Mouse (Mus musculus): Measurements from ENCODE around the gene Mob4. TPM values are rescaled to one million over a fixed set of nuclear protein-coding genes. Genes with fewer than 3 reads are reported as not detected.

The Mob4 gene
- polyA plus RNA-seq, 1 experiment from 2014 or later, result 144 TPM

DNA sequence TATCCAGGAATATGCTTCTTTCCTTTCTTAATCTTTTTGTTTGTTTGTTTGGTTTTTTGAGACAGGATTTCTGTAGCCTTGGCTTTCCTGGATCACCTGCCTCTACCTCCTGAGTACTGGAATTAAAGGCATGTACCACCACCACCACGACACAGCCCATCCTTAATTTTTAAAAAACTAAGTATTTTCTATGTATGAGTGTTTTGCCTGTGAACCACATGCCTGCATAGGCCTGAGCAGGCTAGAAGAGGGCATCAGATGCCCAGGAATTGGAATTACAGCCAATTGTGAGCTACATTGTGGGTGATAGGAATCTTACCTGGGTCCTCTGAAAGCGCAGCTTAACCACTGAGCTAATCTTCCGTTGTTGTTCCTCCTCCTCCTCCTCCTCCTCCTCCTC is 3.3 kb downstream of the Mob4 start:
- 90% methylated on average over 3 of the region's 3 CpGs for WGBS
- no peaks in the 10 kb centered on the region for H3K27me3 ChIP-seq (replicated peaks)
- no peaks in the 10 kb centered on the region for H3K9me3 ChIP-seq
- ATAC-seq (ENCODE audit: insufficient read depth, low FRiP score, low read depth), result no peak
- H3K36me3 ChIP-seq, result peaks cover 4% of the 10 kb centered on the region; the same call in 1 of the 2 replicates
- H3K4me3 ChIP-seq (replicated peaks), result no peak overlapping the region
- no peak overlapping the region for H3K9ac ChIP-seq
- H3K27ac ChIP-seq, result no peak overlapping the region
- H3K4me2 ChIP-seq, result no peak overlapping the region
- peaks cover 5% of the 10 kb centered on the region for H3K4me1 ChIP-seq

DNA sequence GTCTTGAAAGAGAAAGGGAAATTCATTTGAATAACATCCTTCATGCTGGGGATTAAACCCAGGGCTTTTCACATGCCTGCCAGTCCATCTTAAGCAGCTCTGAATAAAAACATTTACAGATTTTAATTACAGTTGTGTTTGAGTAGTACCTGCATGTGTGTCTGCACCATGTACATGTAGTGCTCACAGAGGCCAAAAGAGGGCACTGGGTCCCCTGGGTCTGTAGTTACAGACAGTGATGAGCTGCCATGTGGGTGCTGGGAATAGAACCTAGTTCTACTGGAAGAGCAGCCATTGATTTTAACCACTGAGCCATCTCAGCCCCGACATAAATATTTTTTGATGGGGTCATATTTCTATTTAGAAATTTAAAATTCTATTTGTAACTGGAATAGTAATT is 4.8 kb downstream of the Mob4 start:
- Histone ChIP-seq H3K4me2 (no peak overlapping the region), H3K36me3 (peaks cover 12% of the 10 kb centered on the region; the same call in 1 of the 2 replicates), H3K9ac (no peak overlapping the region), H3K27ac (no peak overlapping the region), H3K4me1 (peaks cover 5% of the 10 kb centered on the region), H3K9me3 (no peaks in the 10 kb centered on the region), H3K4me3 (replicated peaks) (no peak overlapping the region), H3K27me3 (replicated peaks) (no peaks in the 10 kb centered on the region)
- WGBS, result 92% methylated on average over 1 of the region's 1 CpGs
- ATAC-seq (ENCODE audit: insufficient read depth, low FRiP score, low read depth), result no peak

DNA sequence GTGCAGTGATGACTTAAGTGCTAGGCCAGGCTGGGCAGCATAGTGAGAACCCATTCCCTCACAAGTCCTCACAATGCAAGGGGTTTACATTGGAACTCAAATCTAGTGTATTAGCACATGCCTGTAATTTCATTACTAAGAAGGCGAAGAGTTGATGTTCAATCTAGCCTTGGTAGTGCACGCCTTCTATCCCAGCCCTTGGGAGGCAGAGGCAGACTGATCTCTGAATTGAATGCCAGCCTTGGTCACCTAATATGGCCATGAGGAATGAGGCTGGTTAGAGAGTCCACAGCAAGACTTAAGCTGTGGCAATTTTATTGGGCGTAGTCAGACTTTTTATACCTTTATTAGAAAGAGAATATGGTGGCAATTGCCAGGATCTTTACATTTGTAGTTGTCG is 13.3 kb downstream of the Mob4 start:
- ATAC-seq (ENCODE audit: insufficient read depth, low FRiP score, low read depth), result no peak
- H3K4me1 ChIP-seq, result no peaks in the 10 kb centered on the region
- peaks cover 27% of the 10 kb centered on the region for H3K36me3 ChIP-seq
- no peak overlapping the region for H3K9ac ChIP-seq
- H3K4me2 ChIP-seq, result no peak overlapping the region
- H3K4me3 ChIP-seq (replicated peaks), result no peak overlapping the region
- H3K27me3 ChIP-seq (replicated peaks), result no peaks in the 10 kb centered on the region
- WGBS, result 97% methylated on average over 4 of the region's 4 CpGs
- H3K27ac ChIP-seq, result no peak overlapping the region
- H3K9me3 ChIP-seq, result no peaks in the 10 kb centered on the region

DNA sequence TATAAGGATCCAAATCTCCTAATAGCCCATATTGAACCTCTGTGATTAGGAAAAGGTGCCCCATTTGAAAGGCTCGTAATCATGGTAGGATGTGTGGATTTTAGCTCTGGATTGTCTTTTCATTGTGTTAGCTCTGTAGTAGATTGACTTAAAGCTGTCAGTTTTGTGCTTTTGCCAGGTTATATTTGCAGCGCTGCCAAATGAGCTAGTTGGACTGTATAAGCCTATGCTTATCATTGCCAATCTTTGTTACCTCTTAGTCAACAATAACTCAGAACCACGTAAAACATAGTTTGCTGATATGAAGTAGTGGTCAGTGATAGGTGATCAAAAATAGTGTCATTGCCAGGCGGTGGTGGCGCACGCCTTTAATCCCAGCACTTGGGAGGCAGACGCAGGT is 14.5 kb downstream of the Mob4 start:
- Histone ChIP-seq H3K4me3 (replicated peaks) (no peak overlapping the region), H3K36me3 (peaks cover 26% of the 10 kb centered on the region), H3K27me3 (replicated peaks) (no peaks in the 10 kb centered on the region), H3K27ac (no peak overlapping the region), H3K9ac (no peak overlapping the region), H3K4me1 (no peaks in the 10 kb centered on the region), H3K9me3 (no peaks in the 10 kb centered on the region), H3K4me2 (no peak overlapping the region)
- 93% methylated on average over 7 of the region's 7 CpGs for WGBS
- ATAC-seq (ENCODE audit: insufficient read depth, low FRiP score, low read depth), result no peak

DNA sequence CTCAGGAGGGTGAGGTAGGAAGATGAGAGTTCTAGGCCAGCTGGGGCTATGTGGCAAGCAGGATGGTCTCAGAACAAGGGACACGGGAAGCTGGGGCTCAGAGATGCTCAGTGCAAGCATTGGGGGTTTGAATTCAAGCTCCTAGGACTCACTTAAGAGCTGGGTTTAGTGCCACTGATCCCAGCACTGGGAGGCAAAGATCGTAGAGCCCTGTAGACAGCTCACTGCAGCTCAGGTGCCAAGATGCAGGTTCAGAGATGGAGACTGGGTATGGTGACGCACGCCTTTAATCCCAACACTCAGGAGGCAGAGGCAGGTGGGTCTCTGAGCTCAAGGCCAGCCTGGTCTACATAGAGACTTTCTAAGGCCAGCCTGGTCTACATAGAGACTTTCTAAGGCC is 26.3 kb downstream of the Mob4 start:
- Histone ChIP-seq H3K4me1 (no peaks in the 10 kb centered on the region), H3K36me3 (peaks cover 12% of the 10 kb centered on the region; the same call in 1 of the 2 replicates), H3K27me3 (replicated peaks) (no peaks in the 10 kb centered on the region), H3K4me2 (no peak overlapping the region), H3K9me3 (no peaks in the 10 kb centered on the region), H3K27ac (no peak overlapping the region), H3K4me3 (replicated peaks) (no peak overlapping the region), H3K9ac (no peak overlapping the region)
- no peak for ATAC-seq (ENCODE audit: insufficient read depth, low FRiP score, low read depth)
- 91% methylated on average over 4 of the region's 4 CpGs for WGBS

DNA sequence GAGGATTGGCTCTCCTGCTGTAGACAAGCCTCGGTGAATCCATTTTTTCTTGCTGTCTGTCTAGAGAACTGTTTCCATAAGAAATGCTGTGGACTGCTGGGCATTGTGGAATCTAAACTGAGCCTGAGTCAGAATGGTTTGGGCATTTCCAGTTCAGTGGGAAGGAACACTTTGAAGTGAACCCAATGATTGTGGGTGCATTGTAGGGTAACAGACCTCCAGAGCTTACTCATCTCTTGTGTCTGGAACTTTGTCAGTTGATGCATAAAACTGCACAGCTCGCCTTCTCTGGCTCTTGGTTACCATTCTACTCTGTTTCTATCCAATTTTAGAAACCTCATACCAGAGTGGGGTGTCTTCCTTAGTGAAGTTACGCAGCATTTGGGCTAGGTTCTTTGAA is 27.2 kb downstream of the Mob4 start:
- Histone ChIP-seq H3K9ac (no peak overlapping the region; the same call in 1 of the 2 replicates), H3K9me3 (no peaks in the 10 kb centered on the region)
- 87% methylated on average over 3 of the region's 3 CpGs for WGBS

DNA sequence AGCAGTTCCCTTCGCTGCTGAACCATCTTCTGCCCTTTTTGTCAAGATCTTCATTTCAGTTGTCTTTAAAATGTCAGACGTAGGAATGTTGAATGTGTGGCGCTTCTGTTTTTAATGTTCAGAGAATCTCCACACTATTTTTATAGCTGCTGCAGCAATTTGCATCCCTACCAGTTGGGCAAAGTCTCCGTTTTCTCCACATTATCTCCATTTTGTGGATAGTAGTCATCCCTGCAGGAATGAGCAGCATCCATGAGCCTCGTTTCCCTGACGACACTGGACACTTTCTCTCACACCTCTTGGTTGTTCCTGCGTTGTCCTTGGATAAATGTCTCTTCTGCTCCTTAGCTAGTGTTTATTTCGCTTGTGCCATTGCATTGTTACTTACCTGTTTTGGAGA is 27.8 kb downstream of the Mob4 start:
- Histone ChIP-seq H3K9me3 (no peaks in the 10 kb centered on the region), H3K4me1 (no peaks in the 10 kb centered on the region), H3K27me3 (replicated peaks) (no peaks in the 10 kb centered on the region), H3K4me2 (no peak overlapping the region), H3K36me3 (peaks cover 11% of the 10 kb centered on the region; the same call in 1 of the 2 replicates), H3K27ac (no peak overlapping the region), H3K4me3 (replicated peaks) (no peak overlapping the region), H3K9ac (no peak overlapping the region)
- 93% methylated on average over 8 of the region's 8 CpGs for WGBS
- ATAC-seq (ENCODE audit: insufficient read depth, low FRiP score, low read depth), result no peak

More for the DNA sequence above, 27.2 kb downstream of the Mob4 start:
- Histone ChIP-seq H3K36me3 (peaks cover 11% of the 10 kb centered on the region; the same call in 1 of the 2 replicates), H3K4me1 (no peaks in the 10 kb centered on the region), H3K4me3 (replicated peaks) (no peak overlapping the region), H3K27me3 (replicated peaks) (no peaks in the 10 kb centered on the region), H3K4me2 (no peak overlapping the region), H3K27ac (no peak overlapping the region)
- ATAC-seq (ENCODE audit: insufficient read depth, low FRiP score, low read depth), result no peak

DNA sequence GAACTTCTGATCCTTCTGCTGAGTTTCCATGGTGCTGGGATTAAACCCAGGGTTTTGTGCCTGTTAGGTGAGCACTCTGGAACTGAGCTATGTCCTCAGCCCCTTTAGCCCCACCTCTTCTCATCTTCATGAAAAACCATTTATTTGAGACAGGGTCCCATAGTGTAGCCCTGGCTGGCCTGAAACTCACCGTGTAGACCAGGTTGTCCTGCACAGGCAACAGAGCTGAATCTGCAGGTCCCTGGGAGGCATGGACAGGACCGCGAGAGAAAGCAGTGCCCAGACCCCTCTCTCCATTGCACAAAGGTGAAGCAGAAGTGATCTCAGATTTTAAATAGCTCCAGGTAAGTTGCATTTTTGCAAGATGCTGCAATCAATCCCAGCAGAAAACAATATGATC is 29.2 kb downstream of the Mob4 start:
- no peak overlapping the region for H3K27ac ChIP-seq
- no peaks in the 10 kb centered on the region for H3K27me3 ChIP-seq (replicated peaks)
- ATAC-seq (ENCODE audit: insufficient read depth, low FRiP score, low read depth), result no peak
- WGBS, result 91% methylated on average over 3 of the region's 3 CpGs
- H3K4me1 ChIP-seq, result no peaks in the 10 kb centered on the region
- no peak overlapping the region for H3K4me2 ChIP-seq
- peaks cover 11% of the 10 kb centered on the region; the same call in 1 of the 2 replicates for H3K36me3 ChIP-seq
- no peak overlapping the region for H3K9ac ChIP-seq
- no peak overlapping the region for H3K4me3 ChIP-seq (replicated peaks)
- no peaks in the 10 kb centered on the region for H3K9me3 ChIP-seq

DNA sequence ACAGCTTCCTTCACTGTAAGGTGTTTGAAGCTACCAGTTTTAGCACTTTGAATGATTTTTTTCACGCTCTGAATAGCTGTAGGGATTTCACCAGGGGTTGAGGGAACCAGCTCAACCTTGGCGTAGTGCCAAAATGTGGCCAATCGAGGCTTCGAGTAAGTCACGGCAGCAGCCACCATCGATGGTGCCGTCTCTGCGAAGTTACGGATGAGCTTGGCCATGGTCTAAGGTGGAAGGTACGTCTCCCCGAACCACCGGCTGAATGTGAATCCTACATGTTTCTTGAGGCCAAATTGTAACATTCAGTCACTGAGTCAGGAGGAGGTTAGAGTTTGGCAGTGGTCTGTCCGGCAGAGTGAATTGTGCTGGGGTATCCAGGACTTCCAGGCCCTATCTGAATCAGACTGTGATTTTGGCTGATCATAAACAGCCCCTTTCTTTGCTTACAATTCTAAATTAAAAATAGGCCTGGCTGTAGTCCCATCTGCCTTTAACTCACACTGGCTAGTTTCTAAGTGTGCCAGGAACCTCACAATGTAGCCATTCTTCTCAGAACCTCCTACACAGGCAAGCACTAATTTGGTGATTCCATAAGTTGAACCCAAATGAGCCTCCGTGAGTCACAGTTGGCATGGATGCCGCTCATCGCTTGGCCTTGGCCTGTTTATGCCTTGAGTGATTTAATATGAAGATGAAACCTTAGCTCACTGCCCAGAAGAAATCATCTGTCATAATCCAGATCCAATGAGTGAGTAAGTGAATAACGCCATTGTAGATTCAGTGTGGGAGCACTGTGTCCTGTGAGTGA is 30.0 kb downstream of the Mob4 start:
- 0 out of 2 replicates have a peak, but pooled peaks have one; percentile 14 for ATAC-seq (ENCODE audit: insufficient read depth, low FRiP score, low read depth)
- 86% methylated on average over 17 of the region's 17 CpGs for WGBS
- Histone ChIP-seq H3K9me3 (no peaks in the 10 kb centered on the region), H3K9ac (no peak overlapping the region), H3K27me3 (replicated peaks) (no peaks in the 10 kb centered on the region), H3K4me2 (no peak overlapping the region), H3K4me3 (replicated peaks) (no peak overlapping the region), H3K36me3 (peaks cover 11% of the 10 kb centered on the region; the same call in 1 of the 2 replicates), H3K4me1 (no peaks in the 10 kb centered on the region), H3K27ac (no peak overlapping the region)

DNA sequence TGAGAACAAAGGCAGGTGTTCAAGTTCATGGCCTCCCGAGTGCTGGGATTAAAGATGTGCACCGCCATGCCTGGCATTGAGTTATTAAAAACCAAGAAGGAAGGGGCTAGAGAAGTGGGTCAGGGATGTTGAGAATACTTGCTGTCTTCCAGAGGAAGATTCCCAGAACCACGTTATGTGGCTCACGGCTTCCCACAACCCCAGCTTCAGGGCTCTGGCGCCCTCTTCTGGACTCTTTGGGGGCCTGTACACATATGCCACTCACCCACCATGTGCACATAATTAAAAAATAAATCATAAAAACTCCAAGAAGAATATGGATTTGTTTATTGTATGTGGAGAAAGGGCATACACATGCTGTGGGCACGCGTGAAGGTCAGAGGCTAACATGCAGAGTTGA is 30.9 kb downstream of the Mob4 start:
- peaks cover 11% of the 10 kb centered on the region; the same call in 1 of the 2 replicates for H3K36me3 ChIP-seq
- no peak overlapping the region for H3K27ac ChIP-seq
- no peak overlapping the region for H3K9ac ChIP-seq
- H3K27me3 ChIP-seq (replicated peaks), result no peaks in the 10 kb centered on the region
- 69% methylated on average over 7 of the region's 7 CpGs for WGBS
- no peak for ATAC-seq (ENCODE audit: insufficient read depth, low FRiP score, low read depth)
- no peaks in the 10 kb centered on the region for H3K9me3 ChIP-seq
- H3K4me2 ChIP-seq, result no peak overlapping the region
- H3K4me1 ChIP-seq, result no peaks in the 10 kb centered on the region
- no peak overlapping the region for H3K4me3 ChIP-seq (replicated peaks)

DNA sequence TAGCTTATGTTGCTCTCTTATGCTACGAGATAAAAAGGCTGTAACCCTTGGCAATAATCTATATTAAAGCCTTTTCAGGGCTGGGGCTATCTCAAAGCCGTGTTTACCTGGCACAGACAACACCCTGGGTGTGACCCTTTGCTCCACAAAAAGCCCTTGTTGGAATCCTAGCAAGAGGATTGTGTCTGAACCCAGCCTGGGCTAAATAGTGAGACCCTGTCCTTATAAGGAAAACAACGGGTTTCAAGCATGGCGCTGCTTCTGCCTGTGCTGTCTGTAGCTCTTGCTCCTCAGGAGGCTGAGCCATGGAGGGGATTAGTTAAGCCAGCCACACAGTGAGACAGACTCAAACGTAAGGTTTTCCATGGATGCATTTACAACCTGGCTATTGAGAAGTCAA is 31.8 kb downstream of the Mob4 start:
- Histone ChIP-seq H3K27ac (no peak overlapping the region), H3K4me1 (no peaks in the 10 kb centered on the region), H3K36me3 (peaks cover 3% of the 10 kb centered on the region; the same call in 1 of the 2 replicates), H3K9ac (no peak overlapping the region), H3K4me2 (no peak overlapping the region), H3K9me3 (no peaks in the 10 kb centered on the region), H3K27me3 (replicated peaks) (no peaks in the 10 kb centered on the region), H3K4me3 (replicated peaks) (no peak overlapping the region)
- ATAC-seq (ENCODE audit: insufficient read depth, low FRiP score, low read depth), result no peak
- 69% methylated on average over 5 of the region's 5 CpGs for WGBS

DNA sequence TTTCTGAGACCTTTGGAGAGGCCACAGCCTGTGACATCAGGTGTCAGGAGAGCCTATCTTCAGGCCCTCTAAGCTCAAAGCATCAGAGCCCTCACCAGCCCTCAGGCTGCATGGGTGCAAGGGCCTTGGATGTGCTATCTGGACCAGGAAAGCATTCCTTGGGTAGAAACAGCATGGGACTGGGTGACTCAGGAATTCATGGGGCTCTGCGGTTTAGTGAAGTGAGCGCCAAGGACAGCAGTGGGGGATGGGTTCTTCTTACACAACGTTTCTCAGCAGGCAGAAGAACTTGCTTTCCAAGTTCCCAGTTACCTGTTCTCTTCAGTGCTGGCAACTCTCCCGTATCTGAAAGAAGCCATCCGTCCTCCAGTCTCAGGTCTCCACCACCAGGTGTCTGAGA is 33.0 kb downstream of the Mob4 start:
- H3K36me3 ChIP-seq, result no peaks in the 10 kb centered on the region
- no peak overlapping the region for H3K4me3 ChIP-seq (replicated peaks)
- no peak overlapping the region for H3K27ac ChIP-seq
- no peak overlapping the region for H3K4me2 ChIP-seq
- no peak for ATAC-seq (ENCODE audit: insufficient read depth, low FRiP score, low read depth)
- H3K9me3 ChIP-seq, result no peaks in the 10 kb centered on the region
- WGBS, result 56% methylated on average over 5 of the region's 5 CpGs
- no peaks in the 10 kb centered on the region for H3K27me3 ChIP-seq (replicated peaks)
- no peaks in the 10 kb centered on the region for H3K4me1 ChIP-seq
- no peak overlapping the region for H3K9ac ChIP-seq

Data from stomach, embryonic 15.5 days (tissue).